Mouse (Mus musculus) small intestine, adult 2 months (tissue): ENCODE data around the gene Pabpn1l. TPM values are rescaled to one million over a fixed set of nuclear protein-coding genes. Genes with fewer than 3 reads are reported as not detected.
"Not testable (repeated sequence)": the region's sequence is repeated elsewhere in the genome, so short reads cannot be mapped to it uniquely, and the experiment has no call there.

Experiments used
- H3K27ac ChIP-seq: fragments of 200-500 bp; 2 replicates; pipeline ENCODE4 v1.5.1; 2012; ENCODE audit warnings: low read depth, low read length, control low read depth, inconsistent platforms; ENCODE audit not compliant: insufficient read depth
- H3K27me3 ChIP-seq: fragments of 200-500 bp; 2 replicates; pipeline ENCODE4 v1.6.1; 2012; ENCODE audit warnings: mild to moderate bottlenecking, moderate library complexity, low read length, inconsistent platforms; ENCODE audit not compliant: control insufficient read depth, insufficient read depth
- H3K36me3 ChIP-seq: fragments of 200-500 bp; 2 replicates; pipeline ENCODE4 v1.6.1; 2012; ENCODE audit warnings: mild to moderate bottlenecking, low read length, control low read depth, inconsistent platforms; ENCODE audit not compliant: control insufficient read depth, insufficient read depth
- H3K4me1 ChIP-seq: fragments of 200-500 bp; 2 replicates; pipeline ENCODE4 v1.6.1; 2012; ENCODE audit warnings: low read length, inconsistent platforms, mixed read lengths; ENCODE audit not compliant: control insufficient read depth, insufficient read depth, insufficient read length
- H3K4me3 ChIP-seq: fragments of 200-500 bp; 2 replicates; pipeline ENCODE4 v1.5.1; 2012; ENCODE audit warnings: low read depth, mild to moderate bottlenecking, control low read depth, inconsistent platforms, low read length, moderate library complexity
- CTCF ChIP-seq: fragments of 200-500 bp; IDR thresholded peaks from 2 replicates; pipeline ENCODE4 v1.5.1; 2012; ENCODE audit warnings: low read depth, mild to moderate bottlenecking, control low read depth, inconsistent platforms, low read length, moderate library complexity, mixed read lengths; ENCODE audit not compliant: insufficient replicate concordance, insufficient read length; ENCODE audit errors: extremely low read depth
- POLR2A ChIP-seq: fragments of 200-500 bp; IDR thresholded peaks from 2 replicates; pipeline ENCODE4 v1.6.1; 2012; ENCODE audit warnings: low read depth, mild to moderate bottlenecking, control low read depth, inconsistent platforms, low read length, moderate library complexity
- WGBS: fragments of 180-500 bp; shearing (Covaris S2); methylation state at CpG from one replicate; pipeline ENCODE4 v1.1.7; 2018; 5-methylcytosine and 5-hydroxymethylcytosine counted together
- polyA plus RNA-seq: library from polyadenylated mRNA; depleted of rRNA; stranded (reverse); fragments of >200 nt; gene quantifications from 2 replicates; pipeline ENCODE4 v1.2.3, GENCODE M21; 2012

The Pabpn1l gene
- polyA plus RNA-seq, 1 experiment, result not detected

DNA sequence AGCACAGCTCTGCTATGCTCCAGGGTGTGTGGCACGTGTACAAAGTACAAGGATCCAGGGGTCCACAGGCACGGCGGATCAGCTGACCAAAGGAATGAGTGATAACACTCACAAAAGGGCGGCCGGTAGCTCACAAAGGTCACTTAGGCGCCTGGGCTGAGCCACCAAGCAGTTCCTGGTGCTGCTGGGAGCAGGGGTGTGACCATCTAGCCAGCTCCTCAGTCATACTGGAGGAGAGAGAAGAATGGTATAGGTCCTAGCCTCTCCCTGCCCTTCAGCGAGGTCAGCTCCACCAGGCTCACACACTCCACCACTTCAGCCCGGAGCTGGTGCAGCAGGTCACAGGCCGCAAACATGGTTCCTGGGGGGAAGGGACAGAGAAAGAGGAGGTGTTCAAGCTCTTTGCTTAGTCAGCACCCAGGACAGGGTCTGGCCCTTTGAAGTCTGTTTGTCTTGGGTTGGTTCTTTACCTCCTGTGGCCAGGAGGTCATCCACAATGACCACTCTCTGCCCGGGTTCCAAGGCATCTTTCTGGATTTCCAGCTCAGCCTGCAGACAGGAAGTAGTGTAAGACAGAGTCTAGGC, 47.8 kb downstream of the Pabpn1l start:
- 20% methylated on average over 10 of the region's 10 CpGs for WGBS
- peak overlapping the region; percentile 87 for H3K4me3 ChIP-seq
- H3K27ac ChIP-seq, result peak overlapping the region; percentile 97

DNA sequence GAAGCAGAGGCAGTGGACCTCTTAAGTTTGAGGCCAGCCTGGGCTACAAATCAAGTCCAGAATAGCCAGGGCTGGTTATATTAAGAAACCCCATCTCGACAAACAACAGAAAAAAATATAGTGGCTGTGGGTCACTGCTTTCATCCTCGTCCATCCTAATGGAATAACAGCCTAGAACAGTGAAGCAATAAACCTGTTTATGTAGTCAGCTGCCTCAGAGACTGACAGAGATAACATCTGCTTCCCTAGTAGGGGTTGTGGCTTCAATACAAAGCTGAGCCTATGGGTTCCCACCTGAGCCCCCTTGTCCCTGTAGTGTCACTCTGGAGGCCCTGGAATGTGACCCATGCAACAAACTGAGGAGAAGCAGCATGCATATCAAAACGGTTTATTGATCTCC, 48.3 kb downstream of the Pabpn1l start:
- Histone ChIP-seq H3K27ac (peak overlapping the region; percentile 91), H3K36me3 (peaks cover 20% of the 10 kb centered on the region), H3K27me3 (no peaks in the 10 kb centered on the region), H3K4me1 (peaks cover 33% of the 10 kb centered on the region), H3K4me3 (no peak overlapping the region)
- WGBS, result 21% methylated on average over 3 of the region's 3 CpGs
- no peak for TF ChIP-seq POLR2A
- TF ChIP-seq CTCF, result no peak

More for the DNA sequence above, 47.8 kb downstream of the Pabpn1l start:
- TF ChIP-seq POLR2A (peak; percentile 81), CTCF (no peak)
- Histone ChIP-seq H3K27me3 (no peaks in the 10 kb centered on the region), H3K4me1 (peaks cover 30% of the 10 kb centered on the region), H3K36me3 (peaks cover 20% of the 10 kb centered on the region)

- peak overlapping the region; percentile 91 for H3K27ac ChIP-seq
- no peak for TF ChIP-seq CTCF
- WGBS, result 59% methylated on average over 9 of the region's 9 CpGs
- H3K27me3 ChIP-seq, result no peaks in the 10 kb centered on the region
- peaks cover 37% of the 10 kb centered on the region for H3K4me1 ChIP-seq
- H3K36me3 ChIP-seq, result peaks cover 20% of the 10 kb centered on the region
- no peak overlapping the region for H3K4me3 ChIP-seq
Measured at GRCm38 (mm10) chr8:122573577-122573976, 49.0 kb downstream of the Pabpn1l start.

DNA sequence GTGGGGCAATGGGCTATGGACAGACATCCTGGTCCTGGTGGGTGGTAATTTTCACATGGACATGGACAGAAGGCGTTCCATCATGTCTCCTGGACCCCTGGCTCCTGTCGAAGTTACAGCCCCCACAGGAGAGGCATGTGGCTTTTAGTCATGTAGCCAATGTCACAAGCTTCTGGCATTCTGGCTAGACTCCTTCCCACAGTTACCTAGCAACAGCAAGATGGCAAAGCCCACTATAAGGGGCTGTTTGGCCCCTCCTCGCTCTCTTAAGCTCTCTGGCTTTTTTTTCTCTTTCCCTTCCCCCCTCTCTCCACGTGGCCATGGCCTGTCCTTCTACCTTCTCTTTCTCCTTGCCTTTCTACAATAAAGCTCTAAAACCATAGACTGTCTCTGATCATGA, 49.4 kb downstream of the Pabpn1l start:
- 62% methylated on average over 4 of the region's 4 CpGs for WGBS
- H3K4me1 ChIP-seq, result peaks cover 37% of the 10 kb centered on the region
- H3K36me3 ChIP-seq, result peaks cover 20% of the 10 kb centered on the region
- not testable (repeated sequence) for H3K27me3 ChIP-seq, H3K4me3 ChIP-seq
- H3K27ac ChIP-seq, result peak overlapping the region; percentile 91; the same call in 1 of the 2 replicates

- WGBS, result 61% methylated on average over 3 of the region's 3 CpGs
- peak overlapping the region; percentile 91; the same call in 1 of the 2 replicates for H3K27ac ChIP-seq
- TF ChIP-seq POLR2A (no peak), CTCF (no peak)
- no peaks in the 10 kb centered on the region for H3K27me3 ChIP-seq
- H3K4me1 ChIP-seq, result peaks cover 37% of the 10 kb centered on the region
- peaks cover 20% of the 10 kb centered on the region for H3K36me3 ChIP-seq
- no peak overlapping the region for H3K4me3 ChIP-seq
Measured at GRCm38 (mm10) chr8:122572751-122573150, 49.8 kb downstream of the Pabpn1l start.

DNA sequence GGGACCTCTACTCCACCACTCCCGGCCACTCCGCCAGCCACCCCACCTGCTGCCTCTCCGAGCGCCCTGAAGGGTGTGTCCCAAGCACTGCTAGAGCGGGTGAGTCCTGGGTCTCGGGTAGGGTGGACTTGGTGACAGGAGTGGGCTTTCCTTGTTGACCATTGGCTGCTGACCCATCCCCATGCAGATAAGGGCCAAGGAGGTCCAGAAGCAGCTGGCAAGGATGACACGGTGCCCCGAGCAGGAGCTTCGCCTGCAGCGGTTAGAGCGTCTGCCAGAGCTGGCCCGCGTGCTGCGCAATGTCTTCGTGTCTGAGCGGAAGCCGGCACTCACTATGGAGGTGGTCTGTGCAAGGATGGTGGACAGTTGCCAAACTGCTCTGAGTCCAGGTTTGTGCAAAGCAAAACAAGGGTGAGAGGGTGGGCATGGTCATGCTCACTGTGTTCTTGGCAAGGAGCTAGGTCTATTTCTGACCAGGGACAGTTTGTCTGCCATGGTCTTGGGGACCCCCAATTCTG, 50.7 kb downstream of the Pabpn1l start:
- peaks cover 20% of the 10 kb centered on the region for H3K36me3 ChIP-seq
- no peaks in the 10 kb centered on the region for H3K27me3 ChIP-seq
- no peak overlapping the region for H3K4me3 ChIP-seq
- H3K4me1 ChIP-seq, result peaks cover 36% of the 10 kb centered on the region
- no peak overlapping the region for H3K27ac ChIP-seq
- 89% methylated on average over 17 of the region's 17 CpGs for WGBS
- no peak for TF ChIP-seq CTCF
- no peak for TF ChIP-seq POLR2A

DNA sequence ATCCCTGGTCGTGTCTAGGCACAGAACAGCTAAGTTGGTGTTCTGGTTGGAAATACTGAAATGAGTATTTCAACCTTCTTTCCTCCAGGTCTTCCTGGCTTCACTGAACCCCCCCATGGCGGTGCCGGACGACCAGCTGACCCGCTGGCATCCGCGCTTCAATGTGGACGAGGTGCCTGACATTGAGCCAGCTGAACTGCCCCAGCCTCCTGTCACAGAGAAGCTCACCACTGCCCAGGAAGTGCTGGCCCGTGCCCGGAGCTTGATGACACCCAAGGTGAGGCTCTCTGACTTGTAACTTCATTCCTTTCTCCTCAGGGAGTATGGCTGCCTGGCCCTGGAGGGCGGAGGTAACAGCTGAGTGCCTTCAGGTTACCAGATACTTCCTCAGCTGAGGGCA, 51.4 kb downstream of the Pabpn1l start:
- Histone ChIP-seq H3K4me1 (peaks cover 40% of the 10 kb centered on the region), H3K36me3 (peaks cover 20% of the 10 kb centered on the region), H3K27me3 (no peaks in the 10 kb centered on the region), H3K27ac (no peak overlapping the region), H3K4me3 (no peak overlapping the region)
- TF ChIP-seq CTCF (no peak), POLR2A (no peak)
- 90% methylated on average over 11 of the region's 11 CpGs for WGBS
